Mouse (Mus musculus): ENCODE results near the gene Zbtb49.
A peak's percentile ranks its signal among the peaks of the same experiment; 100 is the strongest.

Zbtb49 gene

DNA sequence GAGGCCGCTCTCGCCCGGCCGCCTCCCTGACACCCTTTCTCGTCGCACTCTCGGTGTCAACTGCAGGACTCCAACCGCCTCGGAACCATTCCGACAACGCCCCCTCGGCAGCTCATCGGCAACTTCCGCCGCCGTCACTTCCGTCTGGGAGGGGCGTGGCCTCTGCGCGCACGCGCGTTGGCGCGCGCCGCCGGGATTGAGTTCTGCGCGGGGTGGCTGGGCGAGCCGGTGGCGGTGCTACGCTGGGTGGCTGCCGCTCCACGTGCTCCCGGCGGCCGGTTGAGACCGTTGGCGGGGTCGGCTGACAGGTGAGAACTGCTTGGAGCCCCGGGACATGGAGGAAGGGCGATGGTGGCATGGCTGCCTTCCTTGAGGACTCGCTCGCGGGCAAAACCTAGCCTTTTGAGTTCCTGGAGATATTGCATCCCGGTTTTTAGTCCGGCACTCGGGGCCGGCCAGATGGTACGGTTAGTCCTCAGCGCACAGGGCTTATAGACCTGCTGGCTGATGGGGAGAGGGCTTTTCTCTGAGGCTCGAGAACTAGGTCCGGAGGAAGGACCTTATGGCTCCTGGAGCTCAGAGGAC lies at the start of gene Zbtb49, which contains the start of gene Lyar:
Gene Zbtb49, minus strand, starts transcription at position 130 of the 585 bp plus-strand sequence.
Gene Lyar, plus strand, starts transcription at position 143 of the 585 bp plus-strand sequence.
- peak; percentile 95 for DNase-seq

DNA sequence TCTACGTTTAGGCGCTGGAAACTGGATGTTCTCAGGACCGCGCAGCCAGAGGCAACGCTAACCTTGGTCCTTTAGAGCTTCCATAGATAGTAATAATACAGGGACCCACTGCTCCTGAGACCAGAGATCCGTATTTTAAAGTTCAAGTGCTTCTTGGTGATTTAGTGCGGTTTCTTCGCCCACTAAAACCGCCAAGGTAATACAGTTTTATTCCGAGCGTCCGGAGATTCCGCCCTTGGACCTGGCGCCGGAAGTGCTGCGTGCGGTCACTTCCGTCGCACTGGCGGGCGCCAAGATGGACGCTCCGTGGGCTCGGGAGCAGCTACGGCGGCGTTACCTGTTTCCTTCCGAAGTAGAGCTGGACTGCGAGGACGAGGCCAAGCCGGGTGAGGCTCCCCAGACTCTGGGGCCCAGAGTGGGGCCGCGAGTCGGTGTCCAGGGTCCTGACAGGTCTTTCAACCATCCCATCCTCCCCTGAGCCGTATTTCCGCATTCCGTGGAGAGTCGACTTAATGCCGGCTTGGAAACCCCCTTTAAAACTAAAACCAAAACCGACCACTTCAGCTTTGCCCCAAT lies 39.9 kb upstream of the Zbtb49 start, which contains the start of gene Tmem128:
Gene Tmem128, plus strand, starts transcription at position 79 of the 576 bp plus-strand sequence.
- peak; percentile 77 for DNase-seq

DNA sequence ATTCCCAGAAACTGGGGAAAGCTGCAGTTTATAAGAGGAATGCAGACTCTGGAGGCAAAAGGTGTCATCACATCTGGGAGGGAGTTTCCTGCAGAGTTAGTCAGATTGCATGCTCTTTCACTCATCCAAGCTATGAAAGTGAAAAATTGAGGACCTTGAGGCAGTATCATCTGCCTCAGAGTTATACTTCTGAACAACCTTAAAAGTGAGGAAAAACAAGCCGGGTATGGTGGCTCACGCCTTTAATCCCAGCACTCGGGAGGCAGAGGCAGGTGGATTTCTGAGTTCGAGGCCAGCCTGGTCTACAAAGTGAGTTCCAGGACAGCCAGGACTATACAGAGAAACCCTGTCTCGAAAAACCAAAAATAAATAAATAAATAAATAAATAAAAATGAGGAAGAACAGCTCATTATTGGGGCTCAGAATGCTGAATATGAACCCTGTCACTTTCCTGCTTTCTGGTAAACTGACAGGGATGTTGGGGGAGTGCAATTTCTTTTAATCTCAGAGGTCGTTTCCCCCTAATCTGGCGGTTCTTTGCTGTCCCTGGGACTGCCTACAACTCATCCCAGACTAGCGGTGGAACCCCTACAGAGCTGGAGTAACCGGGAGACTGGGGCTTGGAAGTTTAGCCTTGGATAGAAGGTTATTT lies 39.3 kb upstream of the Zbtb49 start:
- DNase-seq, result no peak

DNA sequence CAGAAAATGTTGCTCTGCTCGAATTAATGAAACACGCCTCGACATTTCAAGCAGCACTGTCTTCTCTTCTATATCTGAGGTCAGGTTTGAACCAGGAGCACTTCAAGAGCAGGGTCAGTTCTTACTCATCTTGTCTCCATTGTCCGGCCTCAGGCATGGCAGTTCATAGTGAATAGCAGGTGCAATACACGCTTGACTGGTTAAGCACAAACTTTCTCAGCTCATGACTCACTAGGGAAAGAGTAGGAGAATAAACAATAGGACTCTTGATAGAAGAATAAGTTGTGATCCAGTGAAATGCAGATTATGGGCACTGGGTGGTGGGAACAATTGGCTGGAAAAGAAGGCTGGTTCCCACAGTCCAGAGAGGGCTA lies 38.5 kb upstream of the Zbtb49 start:
- DNase-seq, result no peak

DNA sequence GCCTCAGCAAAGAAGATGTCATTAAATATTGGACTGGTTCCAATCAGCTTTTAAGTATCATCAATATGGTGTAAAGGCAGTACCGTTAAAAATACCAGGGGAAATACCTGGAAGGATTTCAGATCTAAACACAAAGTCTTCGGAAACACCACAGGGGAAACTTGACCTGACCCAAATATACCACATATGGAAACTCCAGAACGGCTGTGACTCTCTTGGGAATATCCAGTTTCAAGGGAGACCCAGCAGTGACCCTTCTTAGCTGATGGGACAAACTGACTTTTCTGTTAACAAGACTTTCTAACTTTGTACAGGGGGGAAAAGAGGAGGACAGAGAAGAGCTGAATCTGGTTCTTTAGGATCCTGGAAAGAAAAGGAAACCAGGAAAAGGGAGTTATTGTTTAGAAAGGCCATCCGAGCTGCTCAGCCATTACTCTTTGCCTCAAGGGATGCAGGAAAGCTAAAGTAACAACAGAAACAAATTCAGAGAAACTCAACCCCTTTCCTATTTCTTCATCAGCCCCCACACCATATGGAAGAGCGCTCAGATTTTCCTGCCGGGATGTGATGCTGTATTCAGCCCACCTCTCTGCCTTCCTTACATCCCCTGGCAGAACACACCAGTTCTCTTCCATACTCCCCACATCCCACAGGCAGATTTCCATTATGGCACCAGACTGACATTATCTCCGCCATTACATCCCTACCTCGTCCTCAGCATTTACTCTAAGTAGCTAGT lies 37.9 kb upstream of the Zbtb49 start:
- no peak for DNase-seq

DNA sequence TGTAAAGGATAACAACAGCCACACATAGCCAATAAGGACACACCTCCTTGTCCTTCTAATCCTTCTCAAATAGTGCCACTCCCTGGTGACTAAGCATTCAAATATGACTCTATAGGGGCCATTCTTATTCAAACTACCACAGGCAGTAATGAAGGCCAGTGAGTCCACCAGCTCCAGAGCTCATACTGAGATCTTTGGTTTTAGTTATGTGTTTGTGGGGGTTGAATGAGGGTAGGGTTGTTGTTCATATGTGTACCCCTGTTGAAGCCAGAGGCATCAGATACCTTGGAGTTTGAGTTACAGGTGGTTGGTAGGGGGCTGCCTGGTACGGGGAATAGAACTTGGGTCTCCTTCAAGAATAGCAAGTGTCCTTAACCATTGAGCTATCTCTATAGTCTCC lies 36.3 kb upstream of the Zbtb49 start:
- DNase-seq, result no peak

DNA sequence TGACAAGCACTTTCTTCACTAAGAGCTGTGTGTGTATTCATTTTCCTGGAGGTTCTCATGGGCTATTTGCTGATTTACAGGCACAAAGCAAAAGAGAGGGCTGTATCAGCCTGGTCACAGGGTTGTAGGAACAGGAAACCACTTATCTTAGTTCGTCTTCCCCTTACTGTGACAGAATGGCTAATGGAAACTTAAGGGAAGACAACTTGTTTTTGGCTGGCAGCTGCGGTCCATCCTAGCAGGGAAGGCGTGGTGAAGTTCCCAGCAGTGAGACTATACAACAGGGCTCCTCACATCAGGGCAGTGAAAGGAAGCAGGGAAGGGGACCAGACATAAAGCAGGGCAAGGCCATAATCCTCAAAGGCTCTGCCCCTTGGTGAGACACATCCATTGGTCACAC lies 35.4 kb upstream of the Zbtb49 start:
- no peak for DNase-seq

DNA sequence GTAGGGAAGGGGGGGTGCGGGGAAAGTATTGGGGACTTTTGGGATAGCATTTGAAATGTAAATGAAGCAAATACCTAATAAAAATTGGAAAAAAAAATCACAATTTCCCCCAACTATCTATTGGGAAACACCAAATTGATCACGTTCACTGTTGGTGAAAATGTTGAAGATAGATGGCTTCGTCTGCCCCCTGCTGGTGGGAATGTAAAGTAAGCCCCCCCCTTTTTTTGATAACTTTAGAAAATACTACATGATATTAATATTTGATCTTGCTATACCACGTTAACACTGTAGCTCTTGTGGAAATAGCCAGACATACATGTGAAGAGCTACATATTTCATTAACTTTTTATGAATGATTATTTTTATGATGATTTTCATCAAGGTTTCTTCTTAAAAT lies 34.9 kb upstream of the Zbtb49 start:
- DNase-seq, result no peak

DNA sequence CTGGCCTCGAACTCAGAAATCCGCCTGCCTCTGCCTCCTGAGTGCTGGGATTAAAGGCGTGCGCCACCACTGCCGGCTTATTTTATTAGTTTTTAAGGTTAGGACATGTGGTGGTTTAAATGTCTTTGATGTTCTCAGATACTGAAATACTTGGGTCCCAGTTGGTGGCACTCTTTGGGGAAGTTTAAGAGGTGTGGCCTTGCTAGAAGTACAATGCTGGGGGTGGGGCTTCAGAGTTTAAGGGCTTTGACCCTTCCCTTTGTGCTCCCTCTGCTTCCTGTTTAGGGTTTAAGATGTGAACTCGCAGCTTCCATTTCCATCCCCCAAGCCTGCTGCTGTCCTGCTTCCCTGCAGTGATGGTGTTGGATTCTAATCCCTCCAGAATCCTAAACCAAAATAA lies 21.7 kb upstream of the Zbtb49 start:
- DNase-seq, result no peak

DNA sequence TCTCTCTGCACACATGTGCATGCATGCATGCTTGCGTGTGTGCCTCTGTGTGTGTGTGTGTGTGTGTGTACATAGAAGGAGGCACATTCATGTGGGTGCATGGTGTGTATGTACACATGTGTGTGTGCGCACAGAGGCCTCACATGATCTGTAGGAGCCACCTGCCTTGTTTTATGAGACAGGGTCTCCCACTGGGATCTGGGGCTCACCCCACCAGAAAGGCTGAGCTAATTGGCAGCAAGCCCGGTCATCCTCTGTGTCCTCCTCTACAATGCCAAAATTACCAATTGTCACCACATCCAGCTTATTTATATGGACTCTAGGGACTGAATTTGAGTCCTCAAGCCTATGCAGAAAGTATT lies 21.2 kb upstream of the Zbtb49 start:
- DNase-seq, result no peak

DNA sequence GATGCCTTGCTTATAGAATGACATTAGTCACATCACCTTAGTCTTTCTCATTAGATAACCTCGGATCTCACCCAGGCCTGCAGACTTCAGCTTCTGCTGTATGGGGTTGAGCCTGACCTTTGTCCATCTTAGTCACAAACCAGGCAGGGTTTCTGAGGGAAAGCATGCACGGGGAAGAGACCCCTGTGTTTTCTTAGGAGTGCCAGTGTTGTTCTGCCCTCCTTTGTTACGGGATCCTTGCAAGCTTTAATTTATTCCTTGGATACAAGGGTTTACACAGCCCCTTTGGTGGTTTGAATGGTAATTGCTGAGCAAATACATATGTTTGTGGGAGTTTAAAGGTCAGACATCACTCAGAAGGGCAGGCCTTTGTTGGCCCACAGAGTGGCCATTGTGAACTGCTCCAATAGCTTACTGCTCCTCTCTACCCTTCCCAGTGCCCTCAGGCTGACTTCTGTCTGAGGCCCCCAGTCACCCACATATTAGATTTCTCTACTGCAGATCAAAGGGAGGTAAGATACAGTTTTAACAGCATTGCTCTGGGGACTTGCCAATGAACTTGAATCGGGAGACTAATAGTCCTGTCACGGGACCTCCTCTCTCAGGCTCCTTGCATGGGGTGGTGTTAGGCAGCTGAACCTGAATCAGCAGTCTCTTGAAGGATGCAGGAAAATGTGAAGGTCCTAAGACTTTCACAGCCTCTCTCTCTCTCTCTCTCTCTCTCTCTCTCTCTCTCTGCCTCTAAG lies 20.6 kb upstream of the Zbtb49 start:
- no peak for DNase-seq

DNA sequence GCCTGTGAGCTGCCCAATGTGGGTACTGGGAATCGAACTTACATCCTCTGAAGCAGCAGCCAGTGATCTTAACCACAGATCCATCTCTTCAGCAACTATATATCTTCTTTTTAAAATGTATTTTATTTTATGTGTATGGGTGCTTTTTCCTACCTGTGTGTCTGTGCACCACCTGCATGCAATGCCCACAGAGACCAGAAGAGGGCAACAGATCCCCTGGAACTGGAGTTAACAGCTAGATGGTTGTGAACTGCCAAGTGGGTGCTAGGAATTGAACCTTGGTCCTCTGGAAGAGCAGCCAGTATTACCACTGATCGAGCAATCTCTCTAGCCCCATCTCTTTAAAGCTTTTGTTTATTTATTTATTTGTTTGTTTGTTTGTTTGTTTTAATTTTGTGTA lies 16.4 kb upstream of the Zbtb49 start:
- no peak for DNase-seq

DNA sequence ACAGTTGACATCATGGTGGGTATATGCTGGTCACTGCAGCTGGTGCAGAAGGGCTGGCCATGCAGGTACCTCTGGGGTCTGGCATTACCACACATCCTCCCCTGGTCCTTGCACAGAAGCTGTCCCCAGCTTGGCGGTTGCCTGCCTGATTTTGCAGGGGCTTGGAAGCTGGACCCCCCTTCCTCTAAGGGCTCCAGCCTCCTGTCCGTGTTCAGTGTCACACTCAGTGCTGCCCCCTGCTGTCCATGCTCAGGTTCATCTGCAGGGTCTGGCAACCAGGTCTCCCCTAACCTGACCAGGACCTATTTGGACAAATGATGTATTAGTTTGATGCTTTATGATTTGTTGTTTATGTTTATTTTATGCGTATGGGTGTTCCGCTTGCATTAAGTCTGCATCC lies 15.2 kb upstream of the Zbtb49 start:
- DNase-seq, result peak; percentile 27

DNA sequence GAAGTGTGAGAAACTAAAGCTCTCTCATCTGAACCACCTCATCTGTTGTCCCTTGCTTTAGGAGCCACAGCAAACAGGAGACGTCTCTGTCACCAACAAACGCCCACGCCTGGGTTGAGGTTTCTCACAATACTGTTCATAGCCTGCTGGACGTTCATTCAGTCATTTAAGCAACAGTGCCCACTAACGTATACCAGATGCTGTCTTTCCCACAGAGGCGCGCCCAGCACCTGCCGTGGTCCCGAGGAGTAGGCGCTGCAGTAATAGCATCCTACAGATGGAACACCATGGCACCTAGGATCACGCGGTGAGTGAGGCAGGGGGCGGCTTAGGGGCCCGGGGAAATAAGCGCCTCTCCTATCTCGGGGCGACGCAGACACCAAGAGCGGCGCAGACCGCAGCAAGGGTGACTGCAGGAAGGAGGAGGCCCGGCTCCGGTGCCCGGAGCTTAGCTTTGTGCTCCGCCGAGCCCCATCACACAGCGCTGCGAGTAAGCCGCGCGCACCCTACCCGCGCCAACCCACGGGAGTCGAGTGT lies 418 bp downstream of the Zbtb49 start:
- no peak for DNase-seq

DNA sequence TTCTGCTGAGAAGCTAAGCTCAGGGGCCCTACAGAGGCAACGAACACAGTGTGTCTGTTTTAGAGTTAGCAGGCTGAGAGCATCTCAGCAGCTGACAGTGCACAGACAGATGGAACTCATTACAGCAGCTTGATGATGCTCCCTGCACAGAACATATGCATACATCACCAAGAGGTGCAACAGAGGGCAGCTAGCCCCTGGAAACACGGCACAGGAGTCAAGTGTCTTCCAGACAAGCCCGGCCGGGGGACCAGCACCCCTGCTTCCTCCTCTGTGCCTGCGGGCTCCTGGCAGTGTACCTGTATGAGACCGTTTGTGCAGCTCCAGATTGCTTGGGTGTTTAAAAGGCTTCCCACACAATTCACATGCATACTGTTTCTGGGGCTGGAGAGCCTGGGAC lies 7.2 kb downstream of the Zbtb49 start:
- no peak for DNase-seq

DNA sequence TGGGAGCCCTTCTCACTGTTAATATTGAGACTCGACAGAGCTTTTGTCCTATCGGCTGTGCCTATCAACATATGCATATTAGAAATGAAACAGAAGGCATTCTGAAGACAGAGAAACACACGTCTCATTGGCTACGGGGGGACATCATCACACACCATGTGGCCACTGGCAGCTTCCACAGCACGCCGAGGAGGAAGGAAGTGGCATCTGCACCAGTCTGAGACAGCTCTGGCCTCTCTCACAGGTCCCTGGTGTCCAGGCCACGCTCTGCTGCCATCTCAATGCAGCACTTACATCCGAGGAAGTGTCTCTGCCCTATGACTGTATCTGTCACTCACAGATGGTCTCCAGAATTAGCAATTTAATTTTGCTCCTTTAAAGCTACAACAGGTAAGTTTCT lies 8.6 kb downstream of the Zbtb49 start:
- no peak for DNase-seq

DNA sequence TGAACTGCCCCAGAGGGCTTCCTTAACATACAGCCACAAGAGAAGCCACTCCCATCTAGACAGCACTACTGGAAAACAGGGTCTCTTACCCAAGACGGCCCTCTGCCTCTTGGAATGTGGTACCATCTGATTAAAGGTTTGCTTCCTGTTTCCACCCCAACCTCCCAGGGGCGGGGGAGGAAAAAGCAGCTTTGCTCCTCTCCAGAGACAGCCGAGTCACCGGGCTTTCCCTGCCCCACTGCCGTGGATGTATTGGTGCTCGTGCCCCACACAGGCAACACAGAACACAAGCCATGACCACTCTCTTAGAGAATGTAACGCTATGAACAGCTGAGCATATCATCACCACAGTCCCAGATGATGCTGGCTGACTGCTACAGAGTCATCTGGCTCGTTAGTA lies 11.3 kb downstream of the Zbtb49 start:
- DNase-seq, result no peak

DNA sequence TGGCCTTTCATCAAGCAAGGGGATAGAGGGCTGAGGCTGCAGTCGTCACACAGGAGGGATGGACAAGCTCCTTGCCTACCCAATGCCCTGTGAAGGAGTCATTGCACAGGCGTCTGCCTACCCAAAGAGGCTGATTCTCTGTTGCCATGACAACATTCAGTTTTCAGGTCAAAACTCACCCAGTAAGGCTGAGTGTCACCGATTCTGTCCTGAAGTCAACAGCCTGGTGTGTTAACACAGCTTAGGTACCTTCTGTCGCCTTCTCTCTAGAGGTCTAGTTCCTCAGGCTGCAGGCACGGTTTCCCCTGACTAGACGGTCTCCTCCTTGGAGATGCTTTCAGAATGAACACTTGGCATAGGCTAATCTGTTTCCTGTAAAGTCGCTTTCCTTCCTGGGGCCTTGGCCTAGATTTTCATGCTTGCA lies 14.9 kb downstream of the Zbtb49 start:
- no peak for DNase-seq

DNA sequence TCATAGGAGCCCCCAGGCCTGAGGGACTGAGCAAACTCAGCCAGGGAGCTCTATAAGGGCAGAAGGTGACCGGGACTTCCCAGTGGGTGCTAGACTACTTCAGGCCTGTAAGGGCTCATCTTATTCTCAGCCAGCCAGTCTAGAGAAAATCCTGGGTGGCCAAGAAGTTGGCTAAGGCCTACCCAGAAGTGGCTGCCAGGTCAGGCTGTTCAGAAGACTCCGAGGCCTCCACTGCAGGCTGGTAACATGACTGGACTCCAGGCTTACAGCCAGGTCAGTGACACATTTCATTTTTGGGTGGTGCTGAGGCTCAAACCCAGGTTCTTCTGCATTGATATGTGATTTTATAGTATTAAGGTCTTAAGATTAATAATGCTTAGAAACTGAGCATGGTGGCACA lies 20.6 kb downstream of the Zbtb49 start:
- no peak for DNase-seq

DNA sequence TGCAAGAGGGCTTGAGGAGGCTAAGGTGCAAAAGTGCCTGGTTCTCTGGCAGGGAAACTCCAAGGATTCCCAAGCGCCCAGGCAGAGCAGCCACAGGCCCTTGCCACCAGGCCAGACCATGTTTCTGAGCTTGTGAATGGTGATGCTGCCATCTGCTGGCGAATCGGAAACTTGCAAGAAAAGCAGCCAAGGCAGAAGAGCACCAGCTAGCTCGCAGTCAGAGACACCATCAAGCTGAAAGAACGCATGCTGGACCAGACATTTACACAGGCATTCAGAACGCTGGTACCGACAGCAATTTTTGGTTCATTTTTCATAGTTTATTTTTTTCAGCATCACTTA lies 22.8 kb downstream of the Zbtb49 start:
- peak; percentile 84 for DNase-seq

DNA sequence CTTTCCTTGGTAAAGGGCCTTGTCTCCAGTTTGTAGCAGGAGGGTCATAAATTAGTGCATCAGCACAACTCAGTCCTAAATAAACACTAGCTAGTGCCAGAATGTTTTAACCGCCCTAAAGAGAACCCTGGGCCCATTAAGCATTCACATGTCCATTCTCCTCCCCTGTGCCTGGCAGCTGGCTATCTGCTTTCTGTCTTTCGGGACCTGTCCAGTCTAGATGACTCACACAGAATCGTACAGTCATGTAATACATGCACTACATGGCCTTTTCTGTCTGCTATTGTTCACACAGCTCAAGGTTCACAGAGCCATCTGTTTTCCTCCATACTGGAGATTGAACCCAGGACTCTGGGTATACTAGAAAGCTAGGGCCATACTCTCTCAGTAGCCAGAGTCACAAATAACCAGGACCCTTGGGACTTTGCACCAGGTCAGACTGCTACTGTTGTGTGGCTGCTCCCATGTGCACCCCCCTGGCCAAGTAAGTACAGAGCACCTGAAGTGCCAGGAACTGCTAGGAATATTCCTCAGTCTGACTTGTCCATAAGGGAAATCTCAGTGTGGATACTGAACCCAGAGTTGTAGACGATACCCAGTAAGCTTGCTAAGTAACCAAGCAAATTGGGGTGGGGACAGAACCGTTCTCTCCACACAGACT lies 23.3 kb downstream of the Zbtb49 start:
- DNase-seq, result no peak

DNA sequence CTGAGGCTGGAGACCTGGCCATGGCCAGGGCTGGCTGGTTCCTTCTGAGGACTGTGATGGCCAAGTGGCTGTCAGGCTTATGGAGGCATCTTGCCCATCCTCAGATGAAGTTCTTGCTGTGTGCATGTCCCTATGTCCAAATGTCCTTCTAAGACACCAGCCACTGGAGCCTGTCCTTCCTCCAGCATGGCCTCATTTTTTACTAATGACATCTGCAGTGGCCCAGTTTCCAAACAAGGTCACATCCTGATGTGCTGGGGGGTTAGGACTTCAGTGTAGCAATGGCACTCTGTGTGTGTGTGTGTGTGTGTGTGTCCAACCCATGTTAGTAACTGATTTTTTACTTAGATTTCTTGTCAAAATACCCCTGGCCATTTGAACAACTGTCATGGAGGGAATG lies 24.3 kb downstream of the Zbtb49 start:
- DNase-seq, result no peak

DNA sequence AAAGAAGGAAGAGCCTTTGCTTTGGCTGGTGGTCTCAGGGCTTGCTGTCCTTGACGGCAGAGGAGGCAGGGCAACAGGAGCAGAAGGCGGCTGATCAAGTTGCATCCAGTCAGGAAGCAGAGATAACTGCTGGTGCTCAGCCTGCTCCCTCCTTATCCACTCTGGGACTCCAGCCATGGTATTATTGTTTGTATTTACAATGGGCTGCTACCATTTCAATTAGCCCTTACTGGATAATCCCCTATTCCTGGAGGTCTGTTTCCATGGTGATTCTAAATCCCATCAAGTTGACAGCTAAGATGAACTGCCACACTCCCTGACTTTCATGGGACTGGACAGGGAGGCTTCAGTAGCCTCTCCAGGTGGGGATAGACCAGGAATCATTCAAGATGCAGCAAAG lies 25.3 kb downstream of the Zbtb49 start:
- no peak for DNase-seq
